Mouse (Mus musculus): ENCODE data around the gene Agbl1.

- TF ChIP-seq CTCF (IDR thresholded peaks at IDR 0.05; ENCODE audit: borderline replicate concordance, insufficient read depth, low read length) = no peak
- TF ChIP-seq POLR2A (IDR thresholded peaks at IDR 0.05; ENCODE audit: low read depth, low read length) = no peak
Measured at GRCm38 (mm10) chr7:76935219-76935618, 705.5 kb downstream of the Agbl1 start.

Data from embryonic fibroblast, embryonic 13.5 days (primary cell).